Mouse (Mus musculus) megakaryocyte, adult 5-6 weeks (primary cell): ENCODE results near the gene Smtnl1. TPM values are rescaled to one million over a fixed set of nuclear protein-coding genes. Genes with fewer than 3 reads are reported as not detected.

Experiments used
- ATAC-seq: 2 replicates; pipeline ENCODE4 v1.8.0; 2016; ENCODE audit warnings: mild to moderate bottlenecking, inconsistent platforms; ENCODE audit not compliant: poor library complexity, severe bottlenecking
- total RNA-seq, 2 experiments: library from RNA; stranded (forward) in 1 of 2; stranded (reverse) in 1 of 2; fragments of 153-499, 151-499 nt in 1 of 2; fragments of 221-1000, 200-1000 nt in 1 of 2; gene quantifications; 2 replicates each; pipeline versions ENCODE4 v1.2.3 to v1.2.4; 2015 to 2017

Smtnl1 gene
- not detected in 2 replicates for total RNA-seq (2015)
- total RNA-seq (2017) = not detected in 2 replicates

GRCm38 (mm10) chr2:84822552-84822951 lies at the start of gene Smtnl1:
Gene Smtnl1 (minus strand): TSS chr2:84822652.
- ATAC-seq = no peak

DNA sequence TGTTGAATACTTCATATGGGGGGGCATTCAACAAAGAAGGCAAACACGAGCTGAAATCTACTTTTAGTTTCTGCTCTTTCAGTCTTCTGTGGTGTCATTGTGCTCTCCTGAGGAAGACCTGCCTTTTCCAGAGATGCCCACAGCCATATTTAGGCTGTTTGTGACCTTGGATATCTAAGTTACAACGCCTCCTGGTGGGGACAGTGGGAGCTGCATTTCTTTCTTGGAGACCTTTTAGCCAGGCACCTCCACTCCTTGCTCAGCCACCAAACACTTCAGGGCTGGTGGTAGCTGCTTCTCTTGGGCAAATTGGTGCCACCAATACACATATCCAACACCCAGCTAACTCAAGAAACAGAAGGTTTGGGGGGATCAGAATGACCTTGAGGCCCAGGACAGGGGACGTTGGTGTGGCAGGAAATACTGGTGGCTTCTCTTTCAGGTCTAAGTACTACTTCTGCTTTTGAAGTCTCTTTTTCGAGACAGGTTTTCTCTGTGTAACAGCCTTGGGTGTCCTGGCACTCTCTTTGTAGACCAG lies 48.2 kb upstream of the Smtnl1 start:
- ATAC-seq = peak; percentile 35

DNA sequence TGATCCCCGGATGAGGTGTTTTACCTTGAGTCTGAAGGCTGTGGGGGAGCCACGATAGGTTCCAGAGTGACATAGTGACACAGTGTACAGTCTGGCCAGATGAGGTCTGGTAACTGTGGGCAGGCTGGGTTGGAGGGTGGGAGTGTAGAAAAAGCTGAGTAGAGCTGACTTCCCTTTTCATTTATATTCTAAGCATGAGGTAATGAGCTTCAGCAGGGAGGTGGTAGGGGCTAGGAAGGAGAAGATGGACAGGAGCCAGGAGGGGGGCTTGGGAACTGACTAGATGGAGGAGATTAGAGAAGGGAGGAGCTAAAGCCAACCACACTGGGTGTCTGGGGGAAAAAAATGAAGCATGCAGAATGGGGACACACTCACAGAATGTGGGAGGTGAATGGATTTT lies 46.5 kb upstream of the Smtnl1 start:
- peak; percentile 10; the same call in 1 of the 2 replicates for ATAC-seq

DNA sequence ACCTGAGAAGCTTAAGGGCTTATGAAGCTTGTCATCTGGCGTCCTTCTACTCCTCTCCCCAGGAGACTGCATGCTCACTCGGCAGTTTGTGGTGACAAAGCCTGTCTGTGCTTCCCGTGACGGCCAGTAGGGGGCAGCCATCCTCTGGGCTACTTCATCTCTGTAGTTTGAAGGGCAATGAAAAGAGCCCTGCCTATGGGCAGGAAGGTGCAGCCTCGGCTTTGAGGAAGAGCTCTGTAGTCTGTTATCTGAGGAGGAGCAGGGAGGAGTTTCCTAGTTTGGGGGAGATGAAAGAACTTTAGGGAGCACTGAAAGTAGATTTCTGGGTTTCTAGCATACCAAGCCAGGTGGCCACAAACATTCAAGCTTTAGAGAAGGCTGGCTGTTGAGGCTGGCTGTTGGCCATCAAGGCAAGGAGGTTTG lies 46.1 kb upstream of the Smtnl1 start:
- ATAC-seq = peak; percentile 65

- 0 out of 2 replicates have a peak, but pooled peaks have one; percentile 22 for ATAC-seq
Measured at GRCm38 (mm10) chr2:84865616-84866571, 43.4 kb upstream of the Smtnl1 start.

DNA sequence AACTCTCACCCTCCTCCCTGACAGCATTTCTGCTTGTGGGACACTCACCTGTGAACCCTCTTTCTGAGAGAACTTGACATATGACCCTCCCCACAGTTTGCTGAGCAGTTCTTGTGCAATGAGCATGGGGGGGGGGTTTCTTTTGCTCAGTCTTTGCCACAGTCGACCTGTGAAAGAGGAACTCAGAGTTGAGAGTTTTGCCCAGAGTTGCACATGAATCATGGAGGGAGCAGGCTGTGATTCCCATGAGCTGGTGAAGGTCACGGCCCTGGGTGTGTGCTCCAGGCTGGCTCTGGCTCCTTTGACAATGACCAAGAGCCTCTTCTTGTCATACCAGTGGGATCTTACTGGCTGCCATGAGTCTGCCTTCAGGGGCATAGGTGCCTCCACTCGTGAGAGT lies 39.8 kb upstream of the Smtnl1 start:
- peak; percentile 70 for ATAC-seq

DNA sequence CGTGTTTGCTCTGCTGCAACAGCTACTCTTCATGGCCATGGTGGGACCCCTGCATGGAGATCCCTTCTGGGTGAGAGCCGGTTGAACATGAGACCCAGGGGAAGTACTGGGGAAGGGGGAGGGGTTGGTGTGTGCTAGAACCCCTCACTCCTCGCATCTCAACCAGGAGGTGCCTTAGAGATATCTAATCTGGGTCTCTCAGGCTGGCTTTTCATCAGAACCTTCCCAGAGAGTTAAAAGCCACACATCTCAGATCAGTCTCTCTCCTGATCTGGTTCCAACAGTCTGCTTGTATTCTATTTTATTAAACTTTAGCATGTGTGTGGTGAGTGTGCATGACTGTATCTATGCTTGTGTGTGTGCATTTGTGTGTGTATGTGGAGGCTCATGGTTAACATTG lies 39.0 kb upstream of the Smtnl1 start:
- no peak for ATAC-seq

GRCm38 (mm10) chr2:84859991-84860780 lies 37.7 kb upstream of the Smtnl1 start:
- ATAC-seq = no peak

GRCm38 (mm10) chr2:84858551-84858950 lies 36.1 kb upstream of the Smtnl1 start:
- ATAC-seq = no peak

GRCm38 (mm10) chr2:84855732-84856131 lies 33.3 kb upstream of the Smtnl1 start:
- ATAC-seq = peak; percentile 87

- ATAC-seq = no peak
Measured at GRCm38 (mm10) chr2:84851130-84852040, 28.9 kb upstream of the Smtnl1 start.

- ATAC-seq = no peak
Measured at GRCm38 (mm10) chr2:84850407-84851129, 28.1 kb upstream of the Smtnl1 start.

- ATAC-seq = no peak
Measured at GRCm38 (mm10) chr2:84845226-84845625, 22.8 kb upstream of the Smtnl1 start.

- no peak for ATAC-seq
Measured at GRCm38 (mm10) chr2:84843654-84844053, 21.2 kb upstream of the Smtnl1 start.

- ATAC-seq = no peak
Measured at GRCm38 (mm10) chr2:84841905-84842304, 19.5 kb upstream of the Smtnl1 start.

- ATAC-seq = peak; percentile 36
Measured at GRCm38 (mm10) chr2:84840748-84841563, 18.5 kb upstream of the Smtnl1 start.

DNA sequence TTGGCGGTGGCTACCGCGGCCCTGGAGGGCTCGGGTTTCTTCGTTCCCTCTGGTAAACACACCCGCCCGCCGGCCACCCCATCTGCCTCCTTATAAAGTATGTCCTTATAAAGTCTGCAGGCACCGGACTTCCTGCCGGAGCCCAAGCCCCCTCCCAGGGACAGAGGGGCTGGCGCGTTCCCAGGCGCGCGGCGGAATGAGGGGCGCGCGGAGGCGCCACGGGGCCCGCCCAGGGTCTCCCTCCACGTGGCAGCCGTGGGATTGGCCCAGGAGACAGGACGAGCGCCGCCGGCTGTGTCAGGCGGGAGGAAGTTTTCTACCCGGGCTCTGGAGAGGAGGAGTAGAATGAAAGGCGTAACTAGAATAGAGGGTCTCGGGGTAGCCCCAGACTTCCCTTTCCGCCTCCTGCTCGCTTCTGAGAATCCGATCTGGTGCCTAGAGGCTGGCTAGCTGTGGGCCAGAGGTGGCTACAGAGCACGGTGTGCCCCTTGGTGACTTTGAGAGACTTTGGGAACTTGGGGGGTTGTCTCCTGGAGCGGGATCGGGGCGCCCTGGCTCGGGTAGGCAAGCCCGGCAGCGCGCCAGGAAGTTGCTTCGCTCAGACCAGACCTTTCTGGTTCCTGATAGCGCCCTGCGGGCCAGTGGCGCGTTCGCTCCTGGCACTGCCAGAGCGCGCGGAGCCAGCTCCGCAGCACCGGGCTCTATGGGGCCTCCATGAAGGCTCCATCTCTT lies 17.7 kb upstream of the Smtnl1 start:
- ATAC-seq = peak; percentile 70
